Comparison of ENCODE assay signal across 31 mouse cellular contexts in genomic region chr9:35564536-35565240, GRCm38 (mm10). TPM values are rescaled to one million over a fixed set of nuclear protein-coding genes. Genes with fewer than 3 reads are reported as not detected.
A peak's percentile ranks its signal among the peaks of the same experiment; 100 is the strongest.
DNase-seq lines count a peak whose midpoint lies in the region; ATAC-seq and TF ChIP-seq lines count a peak whose summit lies in the region.
"Had no signal": no experiment of that assay in that cellular context is flagged by ENCODE, and none has a peak within 500 bp of the region (broad histone marks: within the 10 kb centered on the region; RNA-seq: fewer than 3 reads in every experiment).

No protein-coding gene starts in this region.

- TF ChIP-seq RAD21 in MEL (IDR thresholded peaks at IDR 0.05; ENCODE audit: low read depth, low read length) = no peak

- 44% methylated on average over 5 of the region's 5 CpGs for WGBS in heart, embryonic 13.5 days
- 30% methylated on average over 5 of the region's 5 CpGs for WGBS in heart, postnatal 0 days

- H3K9me3 ChIP-seq in heart, embryonic 13.5 days = no peaks in the 10 kb centered on the region
- H3K9me3 ChIP-seq in heart, postnatal 0 days (replicated peaks; ENCODE audit: control insufficient read depth, low read length) = no peaks in the 10 kb centered on the region
- H3K9me3 ChIP-seq in MEL (replicated peaks; ENCODE audit: insufficient read depth, low read length) = no peaks in the 10 kb centered on the region
- H3K9me3 ChIP-seq: embryonic facial prominence, embryonic 15.5 days; forebrain, embryonic 10.5 days; G1E; hindbrain, embryonic 12.5 days had no signal

- no peak for TF ChIP-seq EP300 in heart, postnatal 0 days (IDR thresholded peaks at IDR 0.05; ENCODE audit: low read depth)
- no peak for TF ChIP-seq EP300 in MEL (IDR thresholded peaks at IDR 0.05; ENCODE audit: low read depth in 1 of 2, low read length in 2 of 2)

- no peak for TF ChIP-seq POLR2A in MEL (IDR thresholded peaks at IDR 0.05; ENCODE audit: control insufficient read depth in 1 of 2, insufficient read depth in 1 of 2, low read depth in 1 of 2, low read length in 2 of 2, poor library complexity in 1 of 2)

- peaks cover 59% of the 10 kb centered on the region for H3K36me3 ChIP-seq in heart, embryonic 13.5 days
- peaks cover 48% of the 10 kb centered on the region for H3K36me3 ChIP-seq in heart, postnatal 0 days (replicated peaks; ENCODE audit: control insufficient read depth, insufficient read depth, low read length)
- H3K36me3 ChIP-seq in MEL (ENCODE audit: control insufficient read depth in 1 of 2, insufficient read depth in 2 of 2, low read length in 2 of 2) = peaks cover 18 to 51% of the 10 kb centered on the region in 2 experiments

- ATAC-seq in heart, embryonic 13.5 days (ENCODE audit: extremely low read depth, insufficient number of reproducible peaks, low FRiP score, low TSS enrichment) = no peak
- ATAC-seq in heart, postnatal 0 days (ENCODE audit: insufficient read depth, low read depth) = no peak
- ATAC-seq: CD4-positive, CD25-positive, alpha-beta regulatory T cell, adult 4 months; forebrain, embryonic 14.5 days; hindbrain, embryonic 16.5 days; inflammation-experienced regulatory T-cells, adult 6 months had no signal

- peak overlapping the region; percentile 90 for H3K27ac ChIP-seq in heart, embryonic 13.5 days (replicated peaks)
- H3K27ac ChIP-seq in heart, postnatal 0 days (ENCODE audit: low read depth) = peak overlapping the region; percentile 78
- no peak overlapping the region for H3K27ac ChIP-seq in MEL (ENCODE audit: control insufficient read depth, low read depth, low read length)
- H3K27ac ChIP-seq: embryonic facial prominence, embryonic 15.5 days; forebrain, embryonic 10.5 days; gastrocnemius, adult 2 months; hindbrain, embryonic 12.5 days had no signal

- H3K9ac ChIP-seq in heart, embryonic 13.5 days = peak overlapping the region; percentile 34
- no peak overlapping the region; the same call in 1 of the 2 replicates for H3K9ac ChIP-seq in heart, postnatal 0 days (replicated peaks; ENCODE audit: low read depth, low read length)
- no peak overlapping the region for H3K9ac ChIP-seq in MEL (ENCODE audit: control insufficient read depth, low read depth, low read length, poor library complexity, severe bottlenecking)
- H3K9ac ChIP-seq: embryonic facial prominence, embryonic 15.5 days; hindbrain, embryonic 12.5 days had no signal

- peak overlapping the region; percentile 6; the same call in 1 of the 2 replicates for H3K4me3 ChIP-seq in heart, embryonic 13.5 days
- H3K4me3 ChIP-seq in heart, postnatal 0 days (ENCODE audit: low read depth, low read length) = peak overlapping the region; percentile 18; the same call in 1 of the 2 replicates
- H3K4me3 ChIP-seq in MEL (ENCODE audit: control insufficient read depth in 1 of 2, insufficient read depth in 1 of 2, low read depth in 2 of 2, low read length in 2 of 2) = no peak overlapping the region
- H3K4me3 ChIP-seq: embryonic facial prominence, embryonic 15.5 days; erythroblast, embryonic 14.5 days; forebrain, embryonic 10.5 days; gastrocnemius, adult 2 months; hindbrain, embryonic 12.5 days had no signal

- H3K4me2 ChIP-seq in heart, embryonic 13.5 days = peak overlapping the region; percentile 55
- H3K4me2 ChIP-seq in heart, postnatal 0 days (ENCODE audit: low read depth, low read length) = peak overlapping the region; percentile 52
- H3K4me2 ChIP-seq: embryonic facial prominence, embryonic 15.5 days; hindbrain, embryonic 12.5 days had no signal

- H3K27me3 ChIP-seq in heart, embryonic 13.5 days (replicated peaks) = no peaks in the 10 kb centered on the region
- H3K27me3 ChIP-seq in heart, postnatal 0 days (ENCODE audit: control insufficient read depth, insufficient read depth, low read length) = no peaks in the 10 kb centered on the region
- no peaks in the 10 kb centered on the region for H3K27me3 ChIP-seq in MEL (ENCODE audit: control insufficient read depth in 1 of 2, insufficient read depth in 2 of 2, low read length in 2 of 2)
- H3K27me3 ChIP-seq: embryonic facial prominence, embryonic 15.5 days; hindbrain, embryonic 12.5 days had no signal

- H3K79me2 ChIP-seq in MEL (ENCODE audit: control insufficient read depth, insufficient read depth, low read length, poor library complexity) = peaks cover 31% of the 10 kb centered on the region

- TF ChIP-seq CTCF in heart, postnatal 0 days (IDR thresholded peaks at IDR 0.05; ENCODE audit: low read depth) = no peak
- TF ChIP-seq CTCF in MEL (IDR thresholded peaks at IDR 0.05 in 2 of 3, conservative IDR thresholded peaks at IDR 0.05 in 1 of 3; ENCODE audit: control insufficient read depth in 1 of 3, insufficient read depth in 1 of 3, low read depth in 2 of 3, low read length in 3 of 3, poor library complexity in 1 of 3, severe bottlenecking in 1 of 3) = no peak

- DNase-seq in heart, adult 11 months = peak; percentile 52
- no peak for DNase-seq in heart, postnatal 4 days
- no peak for DNase-seq in heart, adult 18-20 months
- peak; percentile 47 for DNase-seq in heart, postnatal 0 days (ENCODE audit: low spot score)
- no peak for DNase-seq in heart, postnatal 10 days
- DNase-seq in MEL (ENCODE audit: low read depth, low spot score) = no peak
- DNase-seq: adrenal gland, postnatal 10 days; B cell, adult 2 months; cerebellum, adult 11 months; cerebellum, adult 8-10 months; cerebellum, postnatal 14 days; embryo, embryonic 11 days; gastrocnemius, adult 2 months; gastrocnemius, postnatal 25 days; kidney, adult 18-20 months had no signal

- peaks cover 43% of the 10 kb centered on the region for H3K4me1 ChIP-seq in heart, embryonic 13.5 days
- H3K4me1 ChIP-seq in heart, postnatal 0 days (ENCODE audit: control insufficient read depth, insufficient read depth) = peaks cover 18% of the 10 kb centered on the region; the same call in 1 of the 2 replicates
- peaks cover 0 to 10% of the 10 kb centered on the region in 2 experiments; a peak in 3 of 4 replicates for H3K4me1 ChIP-seq in MEL (ENCODE audit: control insufficient read depth in 1 of 2, insufficient read depth in 2 of 2, low read length in 2 of 2)

- intact Hi-C loops in heart, postnatal 10 days (cut with DNase I) = no loop called here

TF ChIP-seq in MEL, 35 proteins besides CTCF, POLR2A, EP300 and RAD21 (continues in another document):
- TF ChIP-seq ZMIZ1 (IDR thresholded peaks at IDR 0.05; ENCODE audit: low read depth, low read length) (peak; percentile 48; the same call in 1 of the 2 replicates), TAL1 (IDR thresholded peaks at IDR 0.05; ENCODE audit: low read length) (no peak)

RNA-seq across cellular contexts. Expression of gene Pate2, which starts 5.4 kb away (rescaled TPM):
- total RNA-seq in heart, postnatal 4 days (2021) = under 1 TPM; 0.14 to 0.32 TPM
- polyA plus RNA-seq in heart, embryonic 13.5 days (2015; fragmentation: Nextera tagmentation; extraction: Ambion mirVana) = 0.20 and 0.39 TPM in 2 replicates
- not detected for total RNA-seq in heart, adult 18-20 months (2021)
- total RNA-seq in heart, postnatal 0 days (2014; rRNA removed; ENCODE audit: low replicate concordance) = not detected in 2 replicates
- 0.10 and 0.30 TPM in 2 replicates for polyA plus RNA-seq in heart, postnatal 0 days (2015; fragmentation: Nextera tagmentation; extraction: Ambion mirVana)
- total RNA-seq in heart, postnatal 10 days (2021) = under 1 TPM in 1 of 2 experiments, not detected in 1; 0.25 TPM
- total RNA-seq in MEL (2012; rRNA removed) = 0.16 and 0.23 TPM in 2 replicates
- under 1 TPM in 1 of 2 experiments, not detected in 1; 0.29 TPM for polyA plus RNA-seq in MEL (2012; ENCODE audit: insufficient read depth in 1 of 2, insufficient read length in 2 of 2, low read depth in 1 of 2, low replicate concordance in 2 of 2, missing spikeins in 1 of 2)
- total RNA-seq: gastrocnemius, adult 2 months; gastrocnemius, postnatal 25 days; granulocyte monocyte progenitor cell, adult 5-6 weeks had no signal
- polyA plus RNA-seq: CD4-positive, CD25-positive, alpha-beta regulatory T cell, adult 4 months; inflammation-experienced regulatory T-cells, adult 6 months had no signal

RNA-seq across cellular contexts. Expression of gene Hyls1, which starts 5.5 kb away (rescaled TPM):
- 1 to 10 TPM; 7.1 to 7.6 TPM for total RNA-seq in heart, postnatal 4 days (2021)
- polyA plus RNA-seq in heart, embryonic 13.5 days (2015; fragmentation: Nextera tagmentation; extraction: Ambion mirVana) = 11.5 and 13.2 TPM in 2 replicates
- 1 to 10 TPM; 1.6 to 2.2 TPM for total RNA-seq in heart, adult 18-20 months (2021)
- 2.9 and 8.8 TPM in 2 replicates for total RNA-seq in heart, postnatal 0 days (2014; rRNA removed; ENCODE audit: low replicate concordance)
- polyA plus RNA-seq in heart, postnatal 0 days (2015; fragmentation: Nextera tagmentation; extraction: Ambion mirVana) = 7.2 and 8.8 TPM in 2 replicates
- 1 to 10 TPM; 3.5 to 4.5 TPM for total RNA-seq in heart, postnatal 10 days (2021)
- total RNA-seq in MEL (2012; rRNA removed) = 10.6 and 13.6 TPM in 2 replicates
- 10 to 100 TPM in 1 of 2 experiments, not detected in 1; 10.5 TPM for polyA plus RNA-seq in MEL (2012; ENCODE audit: insufficient read depth in 1 of 2, insufficient read length in 2 of 2, low read depth in 1 of 2, low replicate concordance in 2 of 2, missing spikeins in 1 of 2)

RNA-seq across cellular contexts. Expression of gene Pus3, which starts 6.3 kb away (rescaled TPM):
- 1 to 10 TPM; 8.9 to 9.3 TPM for total RNA-seq in heart, postnatal 4 days (2021)
- 12.0 and 13.6 TPM in 2 replicates for polyA plus RNA-seq in heart, embryonic 13.5 days (2015; fragmentation: Nextera tagmentation; extraction: Ambion mirVana)
- 1 to 10 TPM; 6.1 to 6.8 TPM for total RNA-seq in heart, adult 18-20 months (2021)
- total RNA-seq in heart, postnatal 0 days (2014; rRNA removed; ENCODE audit: low replicate concordance) = 7.9 and 8.6 TPM in 2 replicates
- 8.4 and 9.2 TPM in 2 replicates for polyA plus RNA-seq in heart, postnatal 0 days (2015; fragmentation: Nextera tagmentation; extraction: Ambion mirVana)
- total RNA-seq in heart, postnatal 10 days (2021) = 1 to 10 TPM; 7.4 to 8.4 TPM
- total RNA-seq in MEL (2012; rRNA removed) = 20.0 and 23.8 TPM in 2 replicates
- 10 to 100 TPM in 1 of 2 experiments, not detected in 1; 15.8 TPM for polyA plus RNA-seq in MEL (2012; ENCODE audit: insufficient read depth in 1 of 2, insufficient read length in 2 of 2, low read depth in 1 of 2, low replicate concordance in 2 of 2, missing spikeins in 1 of 2)

RNA-seq across cellular contexts. Expression of gene Ddx25, which starts 6.4 kb away (rescaled TPM):
- total RNA-seq in heart, postnatal 4 days (2021) = under 1 TPM; 0.05 to 0.07 TPM
- polyA plus RNA-seq in heart, embryonic 13.5 days (2015; fragmentation: Nextera tagmentation; extraction: Ambion mirVana) = 1.4 and 1.5 TPM in 2 replicates
- total RNA-seq in heart, adult 18-20 months (2021) = not detected
- 0.27 TPM in 1 of 2 replicates, not detected in the other for total RNA-seq in heart, postnatal 0 days (2014; rRNA removed; ENCODE audit: low replicate concordance)
- polyA plus RNA-seq in heart, postnatal 0 days (2015; fragmentation: Nextera tagmentation; extraction: Ambion mirVana) = 0.14 and 0.18 TPM in 2 replicates
- total RNA-seq in heart, postnatal 10 days (2021) = under 1 TPM in 1 of 2 experiments, not detected in 1; 0.02 TPM
- total RNA-seq in MEL (2012; rRNA removed) = 0.33 and 0.35 TPM in 2 replicates
- under 1 TPM in 1 of 2 experiments, not detected in 1; 0.35 TPM for polyA plus RNA-seq in MEL (2012; ENCODE audit: insufficient read depth in 1 of 2, insufficient read length in 2 of 2, low read depth in 1 of 2, low replicate concordance in 2 of 2, missing spikeins in 1 of 2)
- total RNA-seq: gastrocnemius, adult 2 months; gastrocnemius, postnatal 25 days; granulocyte monocyte progenitor cell, adult 5-6 weeks had no signal
- polyA plus RNA-seq: erythroblast, embryonic 14.5 days had no signal

RNA-seq across cellular contexts. Expression of gene Gm1113, which starts 46.6 kb away (rescaled TPM):
- total RNA-seq in heart, postnatal 4 days (2021) = not detected
- not detected in 2 replicates for polyA plus RNA-seq in heart, embryonic 13.5 days (2015; fragmentation: Nextera tagmentation; extraction: Ambion mirVana)
- total RNA-seq in heart, adult 18-20 months (2021) = not detected
- not detected in 2 replicates for total RNA-seq in heart, postnatal 0 days (2014; rRNA removed; ENCODE audit: low replicate concordance)
- polyA plus RNA-seq in heart, postnatal 0 days (2015; fragmentation: Nextera tagmentation; extraction: Ambion mirVana) = not detected in 2 replicates
- not detected for total RNA-seq in heart, postnatal 10 days (2021)
- not detected in 2 replicates for total RNA-seq in MEL (2012; rRNA removed)
- not detected for polyA plus RNA-seq in MEL (2012; ENCODE audit: insufficient read depth in 1 of 2, insufficient read length in 2 of 2, low read depth in 1 of 2, low replicate concordance in 2 of 2, missing spikeins in 1 of 2)
- total RNA-seq: adrenal gland, postnatal 10 days; adrenal gland, postnatal 4 days; common myeloid progenitor, adult 5-6 weeks; G1E; gastrocnemius, adult 2 months; gastrocnemius, postnatal 25 days; granulocyte monocyte progenitor cell, adult 5-6 weeks had no signal
- polyA plus RNA-seq: brain, embryonic 14.5 days; CD4-positive, CD25-positive, alpha-beta regulatory T cell, adult 4 months; embryonic facial prominence, embryonic 11.5 days; embryonic facial prominence, embryonic 15.5 days; erythroblast, embryonic 14.5 days; forebrain, embryonic 10.5 days; forebrain, embryonic 14.5 days; G1E; hindbrain, embryonic 12.5 days; hindbrain, embryonic 16.5 days; inflammation-experienced regulatory T-cells, adult 6 months; kidney, embryonic 14.5 days had no signal

Comparison
In these comparisons a context has a peak if more than half of its experiments do, and no peak if none do; other contexts are left out.
1. DNase-seq: peak in heart, adult 11 months (single experiment) and heart, postnatal 0 days (single experiment); none in heart, postnatal 4 days (single experiment), heart, adult 18-20 months (0 of 2), heart, postnatal 10 days (0 of 2) and MEL (single experiment).
2. H3K4me3 ChIP-seq: peak in heart, embryonic 13.5 days (single experiment) and heart, postnatal 0 days (single experiment); none in MEL (0 of 2).